Mouse (Mus musculus): ENCODE measurements around the gene Mtch1. TPM values are rescaled to one million over a fixed set of nuclear protein-coding genes. Genes with fewer than 3 reads are reported as not detected.

Gene Mtch1
- polyA plus RNA-seq, 1 experiment from 2014 or later: 224 TPM

GRCm38 (mm10) chr17:29330221-29330620 is 17.5 kb downstream of the Mtch1 start:
- Histone ChIP-seq H3K36me3 (peaks cover 34% of the 10 kb centered on the region), H3K4me1 (replicated peaks) (peaks cover 31% of the 10 kb centered on the region), H3K4me2 (no peak overlapping the region), H3K27me3 (peaks cover 19% of the 10 kb centered on the region), H3K27ac (no peak overlapping the region; the same call in 1 of the 2 replicates), H3K9me3 (replicated peaks) (no peaks in the 10 kb centered on the region), H3K4me3 (no peak overlapping the region), H3K9ac (no peak overlapping the region)
- no peak for ATAC-seq (replicated peaks; ENCODE audit: insufficient number of reproducible peaks, insufficient read depth, low FRiP score, low read depth)
- 83% methylated on average over 3 of the region's 3 CpGs for WGBS

DNA sequence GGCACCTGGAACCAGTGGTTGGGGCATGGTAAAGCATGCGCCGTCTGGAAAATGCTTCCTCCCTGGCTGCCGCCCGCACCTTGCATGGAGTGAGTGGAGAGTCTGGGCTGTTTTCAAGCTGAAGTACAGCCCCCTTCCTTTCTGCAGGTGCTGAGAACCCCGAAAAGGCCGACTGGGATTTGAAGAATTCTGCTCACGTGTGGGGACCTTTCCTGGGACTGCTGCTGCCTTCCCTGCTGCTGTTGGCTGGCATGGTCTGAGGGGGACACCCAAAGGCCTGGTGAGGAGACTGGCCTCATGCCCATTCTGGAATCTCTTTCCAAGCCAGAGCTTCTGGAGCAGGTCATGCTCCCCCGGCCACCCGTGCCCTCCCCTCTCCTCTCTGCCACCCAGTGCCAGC is 20.0 kb downstream of the Mtch1 start:
- peaks cover 13% of the 10 kb centered on the region for H3K36me3 ChIP-seq
- H3K9me3 ChIP-seq (replicated peaks): no peaks in the 10 kb centered on the region
- peaks cover 24% of the 10 kb centered on the region for H3K27me3 ChIP-seq
- 82% methylated on average over 9 of the region's 9 CpGs for WGBS
- H3K4me2 ChIP-seq: no peak overlapping the region
- peaks cover 31% of the 10 kb centered on the region for H3K4me1 ChIP-seq (replicated peaks)
- no peak overlapping the region for H3K27ac ChIP-seq
- ATAC-seq (replicated peaks; ENCODE audit: insufficient number of reproducible peaks, insufficient read depth, low FRiP score, low read depth): no peak
- no peak overlapping the region for H3K4me3 ChIP-seq
- H3K9ac ChIP-seq: no peak overlapping the region

GRCm38 (mm10) chr17:29326531-29327529 is 20.9 kb downstream of the Mtch1 start:
- Histone ChIP-seq H3K27me3 (peaks cover 33% of the 10 kb centered on the region), H3K27ac (no peak overlapping the region), H3K4me1 (replicated peaks) (peaks cover 33% of the 10 kb centered on the region), H3K9ac (0 out of 2 replicates have a peak overlapping the region, but pooled peaks have one; percentile 12), H3K9me3 (replicated peaks) (no peaks in the 10 kb centered on the region), H3K36me3 (peaks cover 5% of the 10 kb centered on the region), H3K4me3 (peak overlapping the region; percentile 31), H3K4me2 (peak overlapping the region; percentile 58)
- WGBS: 27% methylated on average over 52 of the region's 52 CpGs
- no peak for ATAC-seq (replicated peaks; ENCODE audit: insufficient number of reproducible peaks, insufficient read depth, low FRiP score, low read depth)

- peaks cover 25% of the 10 kb centered on the region for H3K4me1 ChIP-seq (replicated peaks)
- WGBS: 74% methylated on average over 13 of the region's 13 CpGs
- peaks cover 37% of the 10 kb centered on the region for H3K27me3 ChIP-seq
- H3K9me3 ChIP-seq (replicated peaks): no peaks in the 10 kb centered on the region
- no peak overlapping the region for H3K4me3 ChIP-seq
- no peak overlapping the region for H3K27ac ChIP-seq
- no peak overlapping the region for H3K9ac ChIP-seq
- ATAC-seq (replicated peaks; ENCODE audit: insufficient number of reproducible peaks, insufficient read depth, low FRiP score, low read depth): no peak
- no peak overlapping the region for H3K4me2 ChIP-seq
- no peaks in the 10 kb centered on the region for H3K36me3 ChIP-seq
Observed at GRCm38 (mm10) chr17:29325831-29326230, 21.9 kb downstream of the Mtch1 start.

DNA sequence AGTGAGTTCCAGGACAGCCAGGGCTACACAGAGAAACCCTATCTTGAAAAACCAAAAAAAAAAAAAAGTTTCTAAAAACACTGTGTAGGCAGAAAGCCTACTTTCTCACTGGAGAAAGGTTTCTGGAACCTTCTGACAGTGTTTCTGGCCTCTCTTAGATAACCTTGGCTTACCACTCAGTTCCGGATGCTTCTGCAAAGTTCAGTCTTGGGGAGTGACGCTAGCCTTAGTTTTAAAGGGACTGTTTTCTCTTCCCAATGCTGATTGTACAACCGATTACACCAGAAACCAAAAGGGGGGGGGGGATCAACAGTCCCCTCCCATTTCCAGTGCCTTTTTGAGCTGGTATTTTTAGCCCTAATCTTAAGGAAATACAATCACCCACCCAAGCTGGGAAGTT is 24.1 kb downstream of the Mtch1 start:
- H3K9ac ChIP-seq: no peak overlapping the region
- peaks cover 37% of the 10 kb centered on the region for H3K27me3 ChIP-seq
- no peaks in the 10 kb centered on the region for H3K9me3 ChIP-seq (replicated peaks)
- no peak overlapping the region for H3K4me3 ChIP-seq
- ATAC-seq (replicated peaks; ENCODE audit: insufficient number of reproducible peaks, insufficient read depth, low FRiP score, low read depth): no peak
- peaks cover 25% of the 10 kb centered on the region for H3K4me1 ChIP-seq (replicated peaks)
- 80% methylated on average over 3 of the region's 3 CpGs for WGBS
- no peak overlapping the region for H3K4me2 ChIP-seq
- no peaks in the 10 kb centered on the region for H3K36me3 ChIP-seq
- H3K27ac ChIP-seq: no peak overlapping the region

DNA sequence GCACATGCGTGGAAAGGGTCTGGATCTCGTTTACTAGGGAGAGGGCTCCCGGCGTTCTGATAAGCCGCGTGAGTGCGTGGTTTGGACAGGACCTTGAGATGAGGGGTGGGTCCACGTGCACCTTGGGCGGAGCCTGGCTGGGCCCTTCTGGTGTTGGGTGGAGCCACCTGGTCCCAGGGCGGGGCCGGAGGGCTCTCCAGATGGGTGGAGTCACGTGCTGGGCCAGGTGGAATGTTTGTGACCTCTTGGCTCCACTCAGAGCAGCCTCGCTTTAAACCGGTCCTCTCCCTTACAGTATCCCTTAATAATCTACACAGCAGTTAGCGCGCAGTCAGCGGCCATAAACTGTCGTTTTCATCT is 25.2 kb downstream of the Mtch1 start:
- Histone ChIP-seq H3K9ac (no peak overlapping the region), H3K27ac (no peak overlapping the region), H3K4me3 (no peak overlapping the region; the same call in 1 of the 2 replicates), H3K9me3 (replicated peaks) (no peaks in the 10 kb centered on the region), H3K4me1 (replicated peaks) (peaks cover 25% of the 10 kb centered on the region), H3K4me2 (peak overlapping the region; percentile 40), H3K27me3 (peaks cover 37% of the 10 kb centered on the region), H3K36me3 (no peaks in the 10 kb centered on the region)
- 0 out of 2 replicates have a peak, but pooled peaks have one; percentile 50 for ATAC-seq (replicated peaks; ENCODE audit: insufficient number of reproducible peaks, insufficient read depth, low FRiP score, low read depth)
- 24% methylated on average over 18 of the region's 18 CpGs for WGBS

DNA sequence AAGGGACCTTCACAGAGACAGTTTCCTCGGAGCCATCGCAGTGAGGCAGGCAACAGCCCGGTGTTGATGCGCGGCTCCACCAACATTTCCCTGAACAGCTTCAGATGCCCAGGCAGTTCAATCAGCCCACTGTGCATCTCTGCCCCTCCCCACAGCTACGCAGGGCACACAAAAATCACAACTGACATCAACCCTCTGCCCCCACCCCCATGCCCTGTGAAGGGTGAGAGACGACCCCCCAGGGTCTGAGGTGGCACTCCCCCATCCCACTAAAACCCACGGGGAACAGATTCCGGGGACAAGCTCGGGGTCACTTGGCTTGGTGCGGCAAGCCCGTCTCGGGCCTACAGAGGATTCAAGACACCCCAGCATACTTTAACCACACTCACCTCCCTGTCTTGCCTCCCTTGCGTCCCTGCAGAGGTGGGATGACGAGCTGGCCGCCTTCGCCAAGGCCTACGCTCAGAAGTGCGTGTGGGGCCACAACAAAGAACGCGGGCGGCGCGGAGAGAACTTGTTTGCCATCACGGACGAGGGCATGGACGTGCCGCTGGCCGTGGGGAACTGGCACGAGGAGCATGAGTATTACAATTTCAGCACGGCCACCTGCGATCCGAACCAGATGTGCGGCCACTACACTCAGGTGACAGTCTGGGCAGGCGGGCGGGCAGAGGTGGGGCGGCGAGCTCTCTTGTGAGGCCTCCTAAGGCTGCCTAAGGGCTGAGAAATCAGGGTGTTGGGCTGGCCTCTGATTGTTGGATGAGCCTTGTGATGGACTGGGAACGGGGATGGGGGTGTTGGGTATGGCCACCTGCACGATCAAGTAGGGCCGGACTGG is 25.8 kb downstream of the Mtch1 start:
- WGBS: 32% methylated on average over 41 of the region's 41 CpGs
- Histone ChIP-seq H3K4me3 (no peak overlapping the region; the same call in 1 of the 2 replicates), H3K9ac (no peak overlapping the region), H3K36me3 (no peaks in the 10 kb centered on the region), H3K4me2 (peak overlapping the region; percentile 40), H3K9me3 (replicated peaks) (no peaks in the 10 kb centered on the region), H3K4me1 (replicated peaks) (peaks cover 25% of the 10 kb centered on the region), H3K27ac (no peak overlapping the region), H3K27me3 (peaks cover 31% of the 10 kb centered on the region)
- no peak for ATAC-seq (replicated peaks; ENCODE audit: insufficient number of reproducible peaks, insufficient read depth, low FRiP score, low read depth)

GRCm38 (mm10) chr17:29319881-29320639 is 27.7 kb downstream of the Mtch1 start:
- no peak for ATAC-seq (replicated peaks; ENCODE audit: insufficient number of reproducible peaks, insufficient read depth, low FRiP score, low read depth)
- H3K4me3 ChIP-seq: no peak overlapping the region
- 54% methylated on average over 8 of the region's 8 CpGs for WGBS
- H3K9me3 ChIP-seq (replicated peaks): no peaks in the 10 kb centered on the region
- H3K4me1 ChIP-seq (replicated peaks): peaks cover 21% of the 10 kb centered on the region
- H3K27ac ChIP-seq: no peak overlapping the region
- H3K27me3 ChIP-seq: peaks cover 18% of the 10 kb centered on the region
- no peak overlapping the region for H3K4me2 ChIP-seq
- no peaks in the 10 kb centered on the region for H3K36me3 ChIP-seq
- H3K9ac ChIP-seq: no peak overlapping the region

DNA sequence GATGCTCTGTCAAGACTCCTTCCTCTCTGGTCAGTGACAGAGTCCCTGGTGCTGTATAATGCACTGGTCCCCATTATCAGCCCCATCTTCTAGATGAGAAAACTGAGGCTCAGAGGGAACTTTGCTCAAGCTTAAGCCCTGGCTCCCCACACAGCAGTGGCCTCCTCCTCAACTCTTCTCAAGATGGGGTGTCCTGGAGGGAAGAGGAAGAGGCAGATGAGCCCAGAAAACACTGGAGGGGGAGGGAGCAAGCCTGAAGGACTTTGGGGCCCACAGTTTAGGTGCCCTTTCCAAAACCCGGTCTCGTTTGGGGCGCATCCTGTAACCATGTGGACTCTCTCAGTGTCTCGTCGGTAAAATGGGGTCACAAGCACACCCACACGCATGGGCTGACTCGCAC is 28.3 kb downstream of the Mtch1 start:
- H3K27me3 ChIP-seq: peaks cover 18% of the 10 kb centered on the region
- H3K36me3 ChIP-seq: no peaks in the 10 kb centered on the region
- H3K4me3 ChIP-seq: no peak overlapping the region
- no peak overlapping the region for H3K9ac ChIP-seq
- ATAC-seq (replicated peaks; ENCODE audit: insufficient number of reproducible peaks, insufficient read depth, low FRiP score, low read depth): no peak
- H3K9me3 ChIP-seq (replicated peaks): no peaks in the 10 kb centered on the region
- H3K4me2 ChIP-seq: no peak overlapping the region
- H3K27ac ChIP-seq: no peak overlapping the region
- WGBS: 81% methylated on average over 7 of the region's 7 CpGs
- peaks cover 21% of the 10 kb centered on the region for H3K4me1 ChIP-seq (replicated peaks)

DNA sequence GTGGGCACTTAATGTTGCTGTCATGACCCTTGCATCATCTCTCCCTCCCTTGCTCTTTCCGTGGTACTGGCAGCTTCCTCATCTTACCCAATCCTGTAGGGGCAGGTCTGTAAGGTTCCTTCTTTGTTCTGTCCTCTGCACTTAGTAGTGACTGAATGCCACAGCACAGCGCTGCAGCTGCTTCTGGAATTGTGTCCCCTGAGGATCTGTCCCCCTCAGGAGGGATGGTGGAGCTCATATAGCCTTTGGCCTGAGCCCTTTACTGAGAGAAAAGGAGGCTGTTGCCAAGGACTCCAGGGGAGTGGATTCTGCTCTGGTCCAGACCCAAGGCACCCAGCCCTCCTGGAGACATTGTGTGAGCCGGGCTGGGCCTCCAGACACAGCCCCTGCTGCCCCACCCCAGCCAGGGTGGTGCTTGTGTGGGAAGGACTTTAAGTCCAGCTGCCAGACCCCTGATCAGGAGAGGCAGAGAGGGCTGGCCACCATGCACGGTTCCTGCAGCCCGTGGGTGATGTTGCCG is 28.9 kb downstream of the Mtch1 start:
- H3K4me1 ChIP-seq (replicated peaks): peaks cover 21% of the 10 kb centered on the region
- H3K9me3 ChIP-seq (replicated peaks): no peaks in the 10 kb centered on the region
- no peak overlapping the region for H3K9ac ChIP-seq

More for the DNA sequence above, 28.9 kb downstream of the Mtch1 start:
- WGBS: 47% methylated on average over 6 of the region's 6 CpGs
- no peak overlapping the region for H3K27ac ChIP-seq
- no peaks in the 10 kb centered on the region for H3K36me3 ChIP-seq
- no peak overlapping the region for H3K4me2 ChIP-seq
- H3K4me3 ChIP-seq: no peak overlapping the region
- no peak for ATAC-seq (replicated peaks; ENCODE audit: insufficient number of reproducible peaks, insufficient read depth, low FRiP score, low read depth)
- H3K27me3 ChIP-seq: peaks cover 18% of the 10 kb centered on the region
